Mouse (Mus musculus) liver, embryonic 11.5 days (tissue): ENCODE data around the gene Gramd2. TPM values are rescaled to one million over a fixed set of nuclear protein-coding genes. Genes with fewer than 3 reads are reported as not detected.

ENCODE experiments used
- ATAC-seq: fragments of 200-750 bp; cut with Nextera tagmentation; replicated peaks from 2 replicates; pipeline ENCODE4 v1.8.0; 2017; ENCODE audit warnings: moderate number of reproducible peaks, mild to moderate bottlenecking, moderate TSS enrichment, moderate library complexity; ENCODE audit not compliant: low FRiP score
- DNase-seq: peaks from one replicate; pipeline ENCODE4 v3.0.0-alpha.2; 2017; ENCODE audit warnings: low spot score
- H3K27ac ChIP-seq: fragments of 300-500 bp; sonication (generic); 2 replicates; pipeline ENCODE4 v1.5.1; 2014; ENCODE audit warnings: mild to moderate bottlenecking, low read depth, low read length, control low read depth
- H3K27me3 ChIP-seq: fragments of 300-500 bp; sonication (generic); replicated peaks from 2 replicates; pipeline ENCODE4 v1.6.1; 2014; ENCODE audit warnings: low read length, mixed read lengths; ENCODE audit not compliant: control insufficient read depth, insufficient read depth
- H3K36me3 ChIP-seq: fragments of 300-500 bp; sonication (generic); 2 replicates; pipeline ENCODE4 v1.6.1; 2014; ENCODE audit warnings: mild to moderate bottlenecking, low read length, moderate library complexity, mixed read lengths; ENCODE audit not compliant: control insufficient read depth, insufficient read depth
- H3K4me1 ChIP-seq: fragments of 300-500 bp; sonication (generic); replicated peaks from 2 replicates; pipeline ENCODE4 v1.6.1; 2014; ENCODE audit warnings: low read length, mixed read lengths; ENCODE audit not compliant: control insufficient read depth, insufficient read depth
- H3K4me2 ChIP-seq: fragments of 300-500 bp; sonication (generic); 2 replicates; pipeline ENCODE4 v1.6.1; 2014; ENCODE audit warnings: mild to moderate bottlenecking, control low read depth, moderate library complexity
- H3K4me3 ChIP-seq: fragments of 300-500 bp; sonication (generic); 2 replicates; pipeline ENCODE4 v1.5.1; 2014; ENCODE audit warnings: low read depth, low read length, control low read depth
- H3K9ac ChIP-seq: fragments of 300-500 bp; sonication (generic); 2 replicates; pipeline ENCODE4 v1.6.1; 2014; ENCODE audit warnings: low read depth, low read length, control low read depth
- H3K9me3 ChIP-seq: fragments of 300-500 bp; sonication (generic); 2 replicates; pipeline ENCODE4 v1.6.1; 2016; ENCODE audit warnings: low read length, inconsistent platforms, mixed read lengths; ENCODE audit not compliant: control insufficient read depth
- WGBS: fragments of 180-500 bp; shearing (Covaris S2); extraction: QIAGEN DNeasy Blood & Tissue Kit; methylation state at CpG from one replicate; pipeline ENCODE4 v1.1.7; 2014; 5-methylcytosine and 5-hydroxymethylcytosine counted together
- polyA plus RNA-seq: library from polyadenylated mRNA; unstranded; fragments of >200 nt; fragmentation: Nextera tagmentation; extraction: Ambion mirVana; gene quantifications from 2 replicates; pipeline ENCODE4 v1.2.1, GENCODE M21; 2014

Gene Gramd2
- polyA plus RNA-seq, 1 experiment from 2014 or later, result 0.25 TPM

DNA sequence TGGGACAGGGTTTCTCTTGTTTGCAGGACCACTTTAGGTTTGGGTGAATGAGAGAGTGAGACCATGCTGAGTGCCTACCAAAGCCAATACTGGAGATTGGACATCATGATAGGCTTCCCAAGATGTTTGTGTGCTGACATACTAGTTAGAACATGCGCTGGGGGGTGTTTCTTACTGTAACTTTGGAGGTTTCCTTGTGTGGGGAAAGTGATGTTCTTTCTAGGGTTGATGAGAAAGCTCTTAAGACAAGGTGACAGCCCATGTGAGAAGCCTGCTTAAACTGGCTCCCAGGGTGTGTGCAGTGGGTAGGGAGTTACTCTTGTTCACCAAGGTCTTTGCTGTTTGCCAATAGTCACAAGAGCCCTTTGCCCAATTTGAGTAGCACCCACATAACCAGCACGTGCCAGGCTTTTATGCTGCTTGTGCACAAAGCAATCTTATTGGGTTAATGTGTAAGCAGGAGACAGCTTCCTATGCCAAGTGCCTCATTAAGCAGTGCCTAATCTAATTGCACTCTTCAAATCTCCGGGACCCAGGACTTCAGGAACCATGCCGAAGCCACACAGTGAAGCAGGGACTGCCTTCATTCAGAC lies 15.2 kb upstream of the Gramd2 start:
- no peak overlapping the region for H3K9ac ChIP-seq
- peaks cover 58% of the 10 kb centered on the region for H3K36me3 ChIP-seq
- ATAC-seq (no peak), DNase-seq (no peak)
- no peak overlapping the region for H3K27ac ChIP-seq
- peaks cover 2% of the 10 kb centered on the region; the same call in 1 of the 2 replicates for H3K27me3 ChIP-seq
- WGBS, result 86% methylated on average over 4 of the region's 4 CpGs
- H3K9me3 ChIP-seq, result no peaks in the 10 kb centered on the region
- H3K4me2 ChIP-seq, result no peak overlapping the region
- H3K4me3 ChIP-seq, result no peak overlapping the region
- peaks cover 25% of the 10 kb centered on the region for H3K4me1 ChIP-seq

DNA sequence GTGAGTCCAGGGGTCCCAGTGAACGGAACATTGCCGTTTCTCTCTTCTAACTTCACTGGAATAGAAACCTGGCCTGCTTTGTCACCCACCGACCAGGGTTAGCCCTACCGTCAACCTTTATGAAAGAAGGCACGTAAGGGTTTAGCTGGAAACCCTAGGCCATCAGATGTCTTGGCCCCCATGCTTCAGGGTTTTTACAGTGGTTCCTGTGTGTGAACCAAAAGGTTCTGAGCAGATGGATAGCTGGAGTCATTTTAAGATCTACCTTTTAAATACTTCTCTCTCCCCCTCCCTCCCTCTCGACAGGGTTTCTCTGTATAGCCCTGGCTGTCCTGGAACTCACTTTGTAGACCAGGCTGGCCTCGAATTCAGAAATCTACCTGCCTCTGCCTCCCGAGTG lies 13.9 kb upstream of the Gramd2 start:
- Histone ChIP-seq H3K27me3 (peaks cover 2% of the 10 kb centered on the region; the same call in 1 of the 2 replicates), H3K27ac (no peak overlapping the region), H3K9me3 (no peaks in the 10 kb centered on the region), H3K4me3 (no peak overlapping the region), H3K4me2 (no peak overlapping the region), H3K9ac (no peak overlapping the region), H3K36me3 (peaks cover 64% of the 10 kb centered on the region), H3K4me1 (peaks cover 13% of the 10 kb centered on the region)
- 90% methylated on average over 8 of the region's 8 CpGs for WGBS
- no peak for DNase-seq
- no peak for ATAC-seq

DNA sequence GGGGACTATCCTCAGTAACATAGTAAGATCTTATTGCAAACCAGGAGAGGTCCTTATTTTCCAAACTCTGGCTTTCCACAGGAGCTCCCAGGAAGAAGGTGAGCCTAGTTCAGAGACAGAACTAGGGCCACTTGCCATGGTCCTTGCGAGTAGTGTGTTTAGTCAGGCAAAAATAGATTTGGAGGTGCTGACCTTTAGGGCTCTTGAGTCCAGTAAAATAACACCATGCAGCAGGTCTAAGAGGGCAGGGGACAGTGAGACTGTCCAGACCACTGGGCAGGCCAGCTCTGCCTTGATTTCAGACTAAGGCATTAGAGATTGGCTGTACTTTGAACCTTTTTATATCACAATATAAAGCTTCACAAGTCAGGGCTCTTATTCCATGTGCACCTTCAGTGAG lies 13.1 kb upstream of the Gramd2 start:
- Histone ChIP-seq H3K4me1 (peaks cover 8% of the 10 kb centered on the region), H3K27me3 (peaks cover 2% of the 10 kb centered on the region; the same call in 1 of the 2 replicates), H3K9me3 (no peaks in the 10 kb centered on the region), H3K27ac (no peak overlapping the region), H3K4me3 (no peak overlapping the region), H3K36me3 (peaks cover 65% of the 10 kb centered on the region), H3K4me2 (no peak overlapping the region), H3K9ac (no peak overlapping the region)
- 90% methylated on average over 1 of the region's 1 CpGs for WGBS
- DNase-seq (no peak), ATAC-seq (no peak)

DNA sequence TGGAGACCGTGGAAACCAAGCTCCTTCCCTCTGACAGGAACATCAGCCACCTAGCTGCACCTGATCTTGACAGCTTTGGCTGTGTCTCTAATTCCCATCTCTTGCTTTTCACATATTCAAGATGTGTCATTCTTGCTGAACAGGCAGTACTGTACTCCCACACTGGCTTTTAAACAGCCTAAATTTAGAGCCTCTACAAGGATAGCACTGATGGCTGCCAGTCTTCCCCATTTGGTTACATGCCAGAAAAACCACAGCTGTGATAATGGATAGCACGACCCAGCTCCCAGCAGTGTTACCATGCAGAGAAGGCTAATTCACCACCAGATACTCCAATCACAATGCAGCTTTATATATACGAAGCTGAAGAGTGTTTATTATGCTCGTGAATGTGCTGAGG lies 12.7 kb upstream of the Gramd2 start:
- no peak for DNase-seq
- ATAC-seq, result no peak
- H3K4me3 ChIP-seq, result no peak overlapping the region
- peaks cover 2% of the 10 kb centered on the region; the same call in 1 of the 2 replicates for H3K27me3 ChIP-seq
- H3K9ac ChIP-seq, result no peak overlapping the region
- H3K9me3 ChIP-seq, result no peaks in the 10 kb centered on the region
- H3K4me1 ChIP-seq, result peaks cover 7% of the 10 kb centered on the region
- no peak overlapping the region for H3K27ac ChIP-seq
- H3K36me3 ChIP-seq, result peaks cover 66% of the 10 kb centered on the region
- WGBS, result 73% methylated on average over 4 of the region's 4 CpGs
- H3K4me2 ChIP-seq, result no peak overlapping the region

DNA sequence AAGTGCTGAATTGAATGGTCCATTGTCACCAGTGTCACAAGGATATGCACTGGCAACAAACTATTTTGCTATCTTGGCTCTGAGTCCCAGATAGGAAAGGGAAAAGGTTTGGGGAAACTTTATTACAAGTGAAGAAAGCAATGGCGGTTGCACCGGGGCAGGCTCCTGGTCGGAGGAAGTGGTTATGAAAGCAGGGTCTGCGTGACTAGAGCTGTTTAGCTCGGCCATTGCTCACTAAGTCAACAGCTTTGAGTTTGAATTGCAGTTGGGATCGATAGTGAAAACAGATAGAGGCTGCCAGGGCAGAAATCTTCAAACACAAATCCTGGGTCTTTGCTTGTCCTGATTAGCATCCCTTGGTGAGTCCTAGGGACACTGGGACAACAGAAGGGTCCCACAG lies 12.0 kb upstream of the Gramd2 start:
- DNase-seq, result no peak
- peaks cover 11% of the 10 kb centered on the region for H3K4me1 ChIP-seq
- no peak for ATAC-seq
- no peak overlapping the region for H3K27ac ChIP-seq
- no peak overlapping the region for H3K4me3 ChIP-seq
- 68% methylated on average over 6 of the region's 6 CpGs for WGBS
- no peaks in the 10 kb centered on the region for H3K9me3 ChIP-seq
- no peak overlapping the region for H3K4me2 ChIP-seq
- H3K9ac ChIP-seq, result no peak overlapping the region
- peaks cover 2% of the 10 kb centered on the region; the same call in 1 of the 2 replicates for H3K27me3 ChIP-seq
- peaks cover 68% of the 10 kb centered on the region for H3K36me3 ChIP-seq

DNA sequence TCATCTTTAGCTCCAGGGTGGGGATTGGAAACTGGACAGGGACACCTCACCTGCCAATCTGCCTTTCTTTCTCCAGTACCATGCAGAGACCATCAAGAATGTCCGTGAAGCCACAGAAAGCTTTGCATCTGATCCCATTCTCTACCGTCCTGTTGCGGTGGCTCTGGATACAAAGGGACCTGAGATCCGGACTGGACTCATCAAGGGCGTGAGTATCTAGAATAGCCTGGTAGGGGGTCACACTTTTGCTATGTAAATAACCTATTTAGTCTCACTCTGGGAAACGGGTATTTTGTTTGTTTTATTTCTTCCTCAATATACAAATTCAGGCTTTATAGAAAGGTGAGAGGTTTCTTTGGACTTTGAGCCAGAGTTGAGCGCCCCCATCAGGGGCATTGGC lies 11.5 kb upstream of the Gramd2 start:
- Histone ChIP-seq H3K4me2 (no peak overlapping the region), H3K9ac (no peak overlapping the region), H3K4me3 (no peak overlapping the region), H3K27ac (no peak overlapping the region), H3K4me1 (peaks cover 14% of the 10 kb centered on the region), H3K36me3 (peaks cover 66% of the 10 kb centered on the region), H3K9me3 (no peaks in the 10 kb centered on the region), H3K27me3 (peaks cover 2% of the 10 kb centered on the region; the same call in 1 of the 2 replicates)
- ATAC-seq, result no peak
- WGBS, result 89% methylated on average over 7 of the region's 7 CpGs
- DNase-seq, result no peak

DNA sequence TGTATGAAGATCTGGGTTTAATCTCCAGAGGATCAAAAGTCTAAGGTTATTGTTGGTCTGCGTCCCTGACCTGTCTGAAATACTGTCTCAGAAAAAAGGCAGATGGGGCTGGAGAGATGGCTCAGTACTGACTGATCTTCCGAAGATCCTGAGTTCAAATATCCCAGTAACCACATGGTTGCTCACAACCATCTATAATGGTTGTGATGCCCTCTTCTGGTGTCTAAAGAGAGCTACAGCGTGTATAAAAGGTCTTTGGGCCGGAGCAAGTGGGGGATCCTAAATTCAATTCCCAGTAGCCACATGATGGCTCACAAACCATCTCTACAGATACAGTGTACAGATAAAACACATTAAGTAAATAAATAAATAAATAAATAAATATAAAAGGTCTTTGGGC lies 10.8 kb upstream of the Gramd2 start:
- ATAC-seq, result no peak
- Histone ChIP-seq H3K4me2 (no peak overlapping the region), H3K4me3 (no peak overlapping the region), H3K9ac (no peak overlapping the region), H3K9me3 (no peaks in the 10 kb centered on the region), H3K4me1 (peaks cover 14% of the 10 kb centered on the region), H3K36me3 (peaks cover 63% of the 10 kb centered on the region), H3K27me3 (no peaks in the 10 kb centered on the region; the same call in 1 of the 2 replicates), H3K27ac (no peak overlapping the region)
- no peak for DNase-seq
- WGBS, result 88% methylated on average over 4 of the region's 4 CpGs

DNA sequence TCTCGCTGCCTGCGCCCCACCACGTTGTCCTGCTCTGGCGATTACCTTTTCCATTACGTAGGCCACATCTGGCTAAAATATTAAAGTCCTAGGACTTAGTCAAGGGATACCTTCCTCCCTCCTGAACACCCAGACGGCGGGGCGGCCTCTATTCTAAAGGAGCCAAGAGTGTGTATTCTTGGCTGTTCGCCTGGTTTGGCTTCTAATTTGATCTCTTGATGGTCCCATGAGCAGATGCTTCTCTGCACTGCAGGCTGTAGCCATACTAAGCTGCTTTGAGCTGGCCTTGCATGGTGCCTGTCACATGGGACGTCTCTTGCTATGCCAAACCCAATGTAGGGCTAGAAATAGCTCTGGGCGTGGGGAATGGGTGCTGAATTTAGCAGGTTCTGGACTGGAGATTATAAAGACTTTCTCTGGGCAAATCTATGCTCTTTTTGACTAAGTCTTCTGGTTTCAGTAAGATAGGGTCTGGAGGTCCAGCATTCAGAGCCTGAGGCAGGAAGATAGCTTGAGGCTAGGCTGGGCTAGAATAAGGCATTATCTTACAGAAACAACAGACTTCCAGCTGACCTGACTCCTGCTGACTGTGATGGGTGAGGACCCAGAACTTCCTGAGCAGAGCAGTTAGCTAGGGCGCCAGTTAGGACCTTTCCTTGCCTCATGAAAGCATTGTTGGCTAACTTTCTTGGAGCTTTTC lies 7.6 kb upstream of the Gramd2 start:
- H3K27me3 ChIP-seq, result no peaks in the 10 kb centered on the region
- ATAC-seq, result peak; percentile 89
- H3K9ac ChIP-seq, result no peak overlapping the region; the same call in 1 of the 2 replicates
- peak overlapping the region; percentile 54; the same call in 1 of the 2 replicates for H3K27ac ChIP-seq
- no peak for DNase-seq
- peaks cover 71% of the 10 kb centered on the region for H3K36me3 ChIP-seq
- peaks cover 14% of the 10 kb centered on the region for H3K4me1 ChIP-seq
- 80% methylated on average over 12 of the region's 12 CpGs for WGBS
- no peak overlapping the region for H3K4me3 ChIP-seq
- peak overlapping the region; percentile 13 for H3K4me2 ChIP-seq
- no peaks in the 10 kb centered on the region for H3K9me3 ChIP-seq

DNA sequence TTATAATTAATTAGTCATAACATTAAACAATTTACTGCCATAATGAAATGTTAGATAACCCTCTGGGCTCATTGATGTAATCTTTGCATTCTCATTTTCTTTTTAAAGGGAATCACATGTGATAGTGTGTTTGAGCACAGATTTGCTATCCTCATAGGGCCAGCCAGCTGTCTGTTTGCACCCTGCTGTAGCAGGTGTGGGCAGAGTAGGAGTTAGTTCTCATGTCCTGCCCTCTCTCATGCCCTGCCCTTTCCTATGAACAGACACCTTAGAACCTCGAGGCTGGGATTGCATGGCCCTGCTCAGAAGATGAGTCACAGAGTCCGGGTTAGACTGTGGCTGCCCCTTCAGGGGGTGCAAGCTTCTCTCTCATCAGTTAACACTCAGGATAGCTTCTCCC lies 6.5 kb upstream of the Gramd2 start:
- Histone ChIP-seq H3K9me3 (no peaks in the 10 kb centered on the region), H3K4me2 (no peak overlapping the region), H3K27ac (no peak overlapping the region), H3K4me1 (peaks cover 14% of the 10 kb centered on the region), H3K27me3 (no peaks in the 10 kb centered on the region), H3K36me3 (peaks cover 68% of the 10 kb centered on the region), H3K4me3 (no peak overlapping the region), H3K9ac (no peak overlapping the region)
- no peak for ATAC-seq
- WGBS, result 58% methylated on average over 2 of the region's 2 CpGs
- no peak for DNase-seq
